Mouse (Mus musculus) small intestine, adult 2 months (tissue): ENCODE measurements around the gene Cep44. TPM values are rescaled to one million over a fixed set of nuclear protein-coding genes. Genes with fewer than 3 reads are reported as not detected.

Experiments
- H3K27ac ChIP-seq: fragments of 200-500 bp; 2 replicates; pipeline ENCODE4 v1.5.1; 2012; ENCODE audit warnings: low read depth, low read length, control low read depth, inconsistent platforms; ENCODE audit not compliant: insufficient read depth
- H3K27me3 ChIP-seq: fragments of 200-500 bp; 2 replicates; pipeline ENCODE4 v1.6.1; 2012; ENCODE audit warnings: mild to moderate bottlenecking, moderate library complexity, low read length, inconsistent platforms; ENCODE audit not compliant: control insufficient read depth, insufficient read depth
- H3K36me3 ChIP-seq: fragments of 200-500 bp; 2 replicates; pipeline ENCODE4 v1.6.1; 2012; ENCODE audit warnings: mild to moderate bottlenecking, low read length, control low read depth, inconsistent platforms; ENCODE audit not compliant: control insufficient read depth, insufficient read depth
- H3K4me1 ChIP-seq: fragments of 200-500 bp; 2 replicates; pipeline ENCODE4 v1.6.1; 2012; ENCODE audit warnings: low read length, inconsistent platforms, mixed read lengths; ENCODE audit not compliant: control insufficient read depth, insufficient read depth, insufficient read length
- H3K4me3 ChIP-seq: fragments of 200-500 bp; 2 replicates; pipeline ENCODE4 v1.5.1; 2012; ENCODE audit warnings: low read depth, mild to moderate bottlenecking, control low read depth, inconsistent platforms, low read length, moderate library complexity
- CTCF ChIP-seq: fragments of 200-500 bp; IDR thresholded peaks from 2 replicates; pipeline ENCODE4 v1.5.1; 2012; ENCODE audit warnings: low read depth, mild to moderate bottlenecking, control low read depth, inconsistent platforms, low read length, moderate library complexity, mixed read lengths; ENCODE audit not compliant: insufficient replicate concordance, insufficient read length; ENCODE audit errors: extremely low read depth
- POLR2A ChIP-seq: fragments of 200-500 bp; IDR thresholded peaks from 2 replicates; pipeline ENCODE4 v1.6.1; 2012; ENCODE audit warnings: low read depth, mild to moderate bottlenecking, control low read depth, inconsistent platforms, low read length, moderate library complexity
- WGBS: fragments of 180-500 bp; shearing (Covaris S2); methylation state at CpG from one replicate; pipeline ENCODE4 v1.1.7; 2018; 5-methylcytosine and 5-hydroxymethylcytosine counted together
- polyA plus RNA-seq: library from polyadenylated mRNA; depleted of rRNA; stranded (reverse); fragments of >200 nt; gene quantifications from 2 replicates; pipeline ENCODE4 v1.2.3, GENCODE M21; 2012

Cep44 gene
- polyA plus RNA-seq, 1 experiment = 3.8 TPM

GRCm38 (mm10) chr8:56528869-56529268 lies 22.0 kb downstream of the Cep44 start:
- Histone ChIP-seq H3K27ac (no peak overlapping the region), H3K4me3 (no peak overlapping the region), H3K4me1 (no peaks in the 10 kb centered on the region), H3K36me3 (peaks cover 7% of the 10 kb centered on the region), H3K27me3 (no peaks in the 10 kb centered on the region)
- TF ChIP-seq CTCF (no peak), POLR2A (no peak)
- WGBS = 86% methylated on average over 6 of the region's 6 CpGs

GRCm38 (mm10) chr8:56521051-56521450 lies 29.8 kb downstream of the Cep44 start:
- H3K27ac ChIP-seq = no peak overlapping the region
- H3K27me3 ChIP-seq = no peaks in the 10 kb centered on the region
- H3K4me3 ChIP-seq = no peak overlapping the region
- H3K36me3 ChIP-seq = no peaks in the 10 kb centered on the region
- TF ChIP-seq CTCF (no peak), POLR2A (no peak)
- 74% methylated on average over 4 of the region's 4 CpGs for WGBS
- H3K4me1 ChIP-seq = no peaks in the 10 kb centered on the region

GRCm38 (mm10) chr8:56520249-56520648 lies 30.6 kb downstream of the Cep44 start:
- H3K4me3 ChIP-seq = no peak overlapping the region
- no peaks in the 10 kb centered on the region for H3K27me3 ChIP-seq
- no peaks in the 10 kb centered on the region for H3K36me3 ChIP-seq
- H3K4me1 ChIP-seq = no peaks in the 10 kb centered on the region
- H3K27ac ChIP-seq = no peak overlapping the region
- TF ChIP-seq POLR2A (no peak), CTCF (no peak)
- WGBS = 81% methylated on average over 2 of the region's 2 CpGs

- WGBS = 50% methylated on average over 6 of the region's 6 CpGs
- Histone ChIP-seq H3K27me3 (no peaks in the 10 kb centered on the region), H3K36me3 (no peaks in the 10 kb centered on the region), H3K27ac (no peak overlapping the region), H3K4me1 (no peaks in the 10 kb centered on the region), H3K4me3 (no peak overlapping the region)
- TF ChIP-seq POLR2A = no peak
- no peak for TF ChIP-seq CTCF
Measured at GRCm38 (mm10) chr8:56518848-56519247, 32.0 kb downstream of the Cep44 start.

- no peak overlapping the region for H3K27ac ChIP-seq
- no peaks in the 10 kb centered on the region; the same call in 1 of the 2 replicates for H3K4me1 ChIP-seq
- TF ChIP-seq CTCF = no peak
- H3K27me3 ChIP-seq = no peaks in the 10 kb centered on the region
- no peak overlapping the region for H3K4me3 ChIP-seq
- no peaks in the 10 kb centered on the region for H3K36me3 ChIP-seq
- WGBS = 61% methylated on average over 4 of the region's 4 CpGs
Measured at GRCm38 (mm10) chr8:56508952-56509479, 41.8 kb downstream of the Cep44 start.

GRCm38 (mm10) chr8:56508318-56508951 lies 42.4 kb downstream of the Cep44 start:
- TF ChIP-seq POLR2A = no peak
- no peak for TF ChIP-seq CTCF
- no peak overlapping the region for H3K27ac ChIP-seq
- 57% methylated on average over 3 of the region's 3 CpGs for WGBS
- H3K27me3 ChIP-seq = no peaks in the 10 kb centered on the region
- no peaks in the 10 kb centered on the region for H3K36me3 ChIP-seq
- H3K4me3 ChIP-seq = no peak overlapping the region
- H3K4me1 ChIP-seq = no peaks in the 10 kb centered on the region; the same call in 1 of the 2 replicates

GRCm38 (mm10) chr8:56501911-56502310 lies 48.9 kb downstream of the Cep44 start:
- no peak overlapping the region for H3K4me3 ChIP-seq
- TF ChIP-seq CTCF (no peak), POLR2A (no peak)

More at GRCm38 (mm10) chr8:56501911-56502310, 48.9 kb downstream of the Cep44 start:
- Histone ChIP-seq H3K27me3 (no peaks in the 10 kb centered on the region), H3K36me3 (no peaks in the 10 kb centered on the region), H3K4me1 (no peaks in the 10 kb centered on the region; the same call in 1 of the 2 replicates), H3K27ac (no peak overlapping the region)
